Mouse (Mus musculus): Measurements from ENCODE around the gene Ugt1a9.
A peak's percentile ranks its signal among the peaks of the same experiment; 100 is the strongest.

Ugt1a9 gene

GRCm38 (mm10) chr1:88172190-88172589 is 101.6 kb downstream of the Ugt1a9 start:
- DNase-seq (ENCODE audit: inconsistent age in 2 of 2, low spot score in 1 of 2): peak in 1 of 2 experiments; percentile 32

GRCm38 (mm10) chr1:88179657-88180056 is 109.1 kb downstream of the Ugt1a9 start:
- no peak for DNase-seq (ENCODE audit: inconsistent age in 2 of 2, low spot score in 1 of 2)

- DNase-seq (ENCODE audit: inconsistent age in 2 of 2, low spot score in 1 of 2): no peak
Measured at GRCm38 (mm10) chr1:88186325-88186935, 115.8 kb downstream of the Ugt1a9 start.

- no peak for DNase-seq (ENCODE audit: inconsistent age in 2 of 2, low spot score in 1 of 2)
Measured at GRCm38 (mm10) chr1:88192136-88192535, 121.5 kb downstream of the Ugt1a9 start.

GRCm38 (mm10) chr1:88195687-88196086 is 125.1 kb downstream of the Ugt1a9 start:
- peak in 1 of 2 experiments; percentile 65 for DNase-seq (ENCODE audit: inconsistent age in 2 of 2, low spot score in 1 of 2)

GRCm38 (mm10) chr1:88197443-88197842 is 126.8 kb downstream of the Ugt1a9 start:
- DNase-seq (ENCODE audit: inconsistent age in 2 of 2, low spot score in 1 of 2): no peak

- no peak for DNase-seq (ENCODE audit: inconsistent age in 2 of 2, low spot score in 1 of 2)
Measured at GRCm38 (mm10) chr1:88199996-88200395, 129.4 kb downstream of the Ugt1a9 start.

- no peak for DNase-seq (ENCODE audit: inconsistent age in 2 of 2, low spot score in 1 of 2)
Measured at GRCm38 (mm10) chr1:88200456-88200855, 129.9 kb downstream of the Ugt1a9 start, which contains the start of gene Ugt1a2. Gene Ugt1a2 (plus strand): TSS chr1:88200601.

GRCm38 (mm10) chr1:88205294-88205922 is 134.8 kb downstream of the Ugt1a9 start, which contains the start of gene Dnajb3:
Gene Dnajb3 (minus strand): TSS chr1:88205782.
- peak; percentile 80 to 89 for DNase-seq (ENCODE audit: inconsistent age in 2 of 2, low spot score in 1 of 2)

- no peak for DNase-seq (ENCODE audit: inconsistent age in 2 of 2, low spot score in 1 of 2)
Measured at GRCm38 (mm10) chr1:88206843-88207479, 136.4 kb downstream of the Ugt1a9 start.

GRCm38 (mm10) chr1:88211812-88212211 is 141.2 kb downstream of the Ugt1a9 start, which contains the start of gene Ugt1a1:
Gene Ugt1a1 (plus strand): TSS chr1:88211959.
- no peak for DNase-seq (ENCODE audit: inconsistent age in 2 of 2, low spot score in 1 of 2)

GRCm38 (mm10) chr1:88212341-88213045 is 141.9 kb downstream of the Ugt1a9 start:
- DNase-seq (ENCODE audit: inconsistent age in 2 of 2, low spot score in 1 of 2): peak in 1 of 2 experiments; percentile 45

GRCm38 (mm10) chr1:88213061-88213460 is 142.5 kb downstream of the Ugt1a9 start:
- peak in 1 of 2 experiments; percentile 29 for DNase-seq (ENCODE audit: inconsistent age in 2 of 2, low spot score in 1 of 2)

GRCm38 (mm10) chr1:88213766-88214461 is 143.3 kb downstream of the Ugt1a9 start:
- DNase-seq (ENCODE audit: inconsistent age in 2 of 2, low spot score in 1 of 2): peak in 1 of 2 experiments; percentile 69

GRCm38 (mm10) chr1:88214462-88214952 is 143.9 kb downstream of the Ugt1a9 start:
- DNase-seq (ENCODE audit: inconsistent age in 2 of 2, low spot score in 1 of 2): peak in 1 of 2 experiments; percentile 42

GRCm38 (mm10) chr1:88215466-88216380 is 145.1 kb downstream of the Ugt1a9 start:
- DNase-seq (ENCODE audit: inconsistent age in 2 of 2, low spot score in 1 of 2): peak in 1 of 2 experiments; percentile 34

- DNase-seq (ENCODE audit: inconsistent age in 2 of 2, low spot score in 1 of 2): no peak
Measured at GRCm38 (mm10) chr1:88216551-88216950, 146.0 kb downstream of the Ugt1a9 start.

- peak in 1 of 2 experiments; percentile 41 for DNase-seq (ENCODE audit: inconsistent age in 2 of 2, low spot score in 1 of 2)
Measured at GRCm38 (mm10) chr1:88217144-88217543, 146.5 kb downstream of the Ugt1a9 start.

- peak in 1 of 2 experiments; percentile 31 for DNase-seq (ENCODE audit: inconsistent age in 2 of 2, low spot score in 1 of 2)
Measured at GRCm38 (mm10) chr1:88217576-88217975, 147.0 kb downstream of the Ugt1a9 start.
